Mouse (Mus musculus) gonadal fat pad, adult 2 months (tissue): Measurements from ENCODE around the gene Layn. TPM values are rescaled to one million over a fixed set of nuclear protein-coding genes. Genes with fewer than 3 reads are reported as not detected.

Experiments used
- DNase-seq: peaks from one replicate; pipeline ENCODE4 v3.0.0-alpha.2; 2012; ENCODE audit warnings: low read depth
- polyA plus RNA-seq: library from polyadenylated mRNA; depleted of rRNA; stranded (reverse); fragments of >200 nt; gene quantifications from 2 replicates; pipeline ENCODE4 v1.2.3, GENCODE M21; 2012; rRNA removed

Gene Layn
- 2.9 and 3.0 TPM in 2 replicates for polyA plus RNA-seq

DNA sequence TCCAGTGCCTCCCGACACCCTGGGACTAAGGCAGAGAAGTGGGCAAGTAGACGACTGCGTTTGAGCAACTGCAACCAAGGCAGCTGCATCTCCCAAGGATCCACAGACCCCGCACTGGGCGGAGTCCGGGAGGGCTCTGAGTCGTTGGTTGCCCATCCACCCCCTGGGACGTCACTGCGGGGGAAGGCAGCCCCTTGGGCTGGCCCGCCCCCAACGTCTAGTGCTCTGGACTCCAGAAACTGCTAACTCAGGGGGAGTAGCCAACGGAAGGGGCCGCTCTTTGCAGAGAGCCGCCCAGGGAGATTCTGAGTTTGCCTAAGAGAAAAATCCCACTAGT is at the start of gene Layn:
Gene Layn (minus strand): TSS at position 116 of the 337 bp plus-strand sequence.
- DNase-seq, result no peak

GRCm38 (mm10) chr9:51114767-51115166 is 37.9 kb upstream of the Layn start:
- DNase-seq, result no peak

DNA sequence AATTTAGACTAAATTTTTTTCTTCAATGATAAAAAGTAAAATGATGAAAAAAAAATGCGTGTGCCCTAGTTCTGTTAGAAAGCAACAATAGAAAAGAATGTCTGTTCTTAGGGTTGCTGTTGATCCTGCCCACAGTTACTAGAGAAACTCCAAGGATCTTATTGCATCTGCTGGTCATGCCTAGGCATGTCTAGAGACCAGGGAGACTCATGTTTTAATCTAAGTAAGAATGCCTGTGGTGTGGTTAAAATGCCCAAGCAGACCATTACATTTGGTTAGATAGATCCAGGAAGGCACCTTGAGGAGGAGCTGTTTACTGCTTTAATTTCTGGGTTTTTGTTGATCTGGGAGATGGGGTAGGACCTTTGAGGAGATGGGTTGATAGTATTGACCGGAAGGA is 28.9 kb upstream of the Layn start:
- DNase-seq, result no peak

- DNase-seq, result no peak
Observed at GRCm38 (mm10) chr9:51103808-51104514, 27.1 kb upstream of the Layn start.

- no peak for DNase-seq
Observed at GRCm38 (mm10) chr9:51102963-51103807, 26.3 kb upstream of the Layn start.

DNA sequence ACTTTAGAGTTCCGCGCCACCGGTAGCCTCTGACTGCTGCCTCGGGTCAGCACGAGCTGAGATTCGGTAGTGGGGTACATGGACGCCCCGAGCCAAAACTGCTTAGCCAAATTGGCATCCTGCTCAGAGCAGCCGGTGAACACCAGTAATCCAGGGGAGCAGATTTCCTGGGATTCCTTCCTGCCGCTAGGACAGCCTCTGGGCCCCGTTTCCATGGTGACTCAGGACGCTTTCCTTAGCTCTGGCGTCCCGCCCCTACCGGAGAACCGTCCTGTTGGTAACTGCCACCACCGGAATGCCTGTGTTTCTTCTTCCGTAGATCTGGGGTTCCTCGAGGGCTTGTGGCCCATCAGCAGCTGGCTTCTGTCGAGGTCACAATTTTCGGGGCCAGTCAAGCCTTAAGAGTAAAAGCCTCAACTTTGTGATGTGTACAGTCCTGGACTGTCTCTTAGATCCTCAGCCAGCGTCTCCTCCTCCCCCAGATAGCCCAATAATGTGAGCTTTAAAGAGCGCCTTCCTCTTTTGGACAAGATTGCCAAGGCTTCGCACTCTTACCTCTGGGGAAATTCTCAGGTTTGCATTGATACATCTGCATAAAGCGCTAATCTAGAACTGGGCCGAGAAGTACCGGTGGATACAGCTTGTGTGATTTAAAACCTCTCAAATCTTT is 25.0 kb upstream of the Layn start, which contains the start of gene 4833427G06Rik:
Gene 4833427G06Rik (minus strand): TSS at position 323 of the 670 bp plus-strand sequence.
- DNase-seq, result no peak

- no peak for DNase-seq
Observed at GRCm38 (mm10) chr9:51096306-51096705, 19.4 kb upstream of the Layn start.

DNA sequence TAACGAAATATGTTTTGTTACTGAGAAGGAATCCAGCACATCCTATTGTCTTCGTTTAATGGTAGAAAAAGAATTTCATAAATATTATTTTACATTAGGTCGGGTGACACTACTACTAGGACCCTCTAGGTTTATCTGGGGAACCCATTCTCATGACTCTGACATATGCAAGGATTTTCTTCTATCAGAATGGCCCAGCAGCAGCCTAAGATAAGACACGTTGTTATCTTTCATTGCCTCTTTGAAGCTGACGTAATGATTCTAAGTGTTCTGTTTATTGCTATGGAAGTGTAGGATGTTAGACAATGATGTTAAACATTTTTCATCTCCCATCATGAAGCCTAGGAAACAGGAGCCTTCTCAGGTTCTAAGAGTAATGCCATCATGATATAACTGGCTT is 16.8 kb upstream of the Layn start:
- no peak for DNase-seq

GRCm38 (mm10) chr9:51081614-51082013 is 4.7 kb upstream of the Layn start:
- no peak for DNase-seq

- DNase-seq, result no peak
Observed at GRCm38 (mm10) chr9:51076300-51076978, 455 bp downstream of the Layn start.

DNA sequence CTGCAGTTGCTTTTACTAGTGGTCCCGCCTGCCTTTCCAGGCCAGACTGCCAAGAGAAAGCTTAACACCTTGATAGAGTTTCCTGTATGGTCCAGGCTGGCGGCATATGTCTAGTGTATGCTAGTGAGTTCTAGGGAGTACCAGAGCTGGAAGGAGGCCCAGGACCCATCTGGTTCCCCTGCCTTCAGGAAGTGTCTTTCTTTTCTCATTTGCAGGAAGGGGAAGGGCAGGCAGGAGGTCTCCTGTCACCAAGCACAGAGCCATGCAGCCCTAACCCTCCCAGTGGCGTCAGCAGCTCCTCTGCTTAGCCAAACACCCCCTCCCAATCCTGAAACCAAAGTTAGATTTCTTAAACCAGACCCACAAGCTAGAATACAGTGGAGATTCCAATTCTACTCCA is 1.1 kb downstream of the Layn start:
- no peak for DNase-seq

DNA sequence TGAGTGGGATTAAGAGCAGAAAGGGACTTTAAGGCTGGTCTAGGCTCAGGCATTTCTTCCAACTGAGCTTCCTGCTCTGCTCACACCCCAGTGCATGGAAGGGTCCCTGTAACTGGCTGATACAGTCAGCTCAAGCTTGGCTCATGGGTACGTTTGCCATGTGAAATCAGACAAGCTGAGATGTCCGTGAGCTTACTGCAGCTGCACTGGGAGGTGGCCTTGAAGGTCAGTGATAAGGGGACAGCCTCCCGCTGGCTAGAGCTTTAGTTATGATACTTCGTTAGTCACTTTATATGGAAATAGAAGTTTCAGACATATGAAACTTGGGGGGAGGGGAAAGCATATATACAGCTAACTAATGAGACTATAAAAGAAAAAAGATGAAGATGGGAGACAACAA is 6.1 kb downstream of the Layn start:
- DNase-seq, result no peak

DNA sequence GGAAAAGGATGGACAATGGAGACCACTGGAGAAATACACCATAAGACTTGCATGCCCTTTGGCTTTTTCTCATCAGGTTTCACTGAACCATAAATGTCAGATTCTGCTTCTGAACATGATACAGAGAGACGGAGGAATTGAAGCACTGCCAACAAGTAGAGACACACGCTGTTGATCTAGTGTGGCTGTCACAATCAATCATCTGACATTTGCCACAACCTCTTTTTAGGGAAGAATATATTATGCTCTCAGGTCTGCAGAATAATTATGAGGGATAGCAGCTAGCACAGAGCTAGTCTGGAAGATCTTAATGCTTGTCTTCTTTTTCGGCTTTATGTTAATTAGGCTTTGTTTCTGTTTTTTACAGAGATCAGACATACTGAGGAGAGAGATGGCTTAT is 8.7 kb downstream of the Layn start:
- no peak for DNase-seq

GRCm38 (mm10) chr9:51060601-51061000 is 16.3 kb downstream of the Layn start, which contains the start of gene Btg4:
Gene Btg4, plus strand, starts transcription at chr9:51060901.
- no peak for DNase-seq

DNA sequence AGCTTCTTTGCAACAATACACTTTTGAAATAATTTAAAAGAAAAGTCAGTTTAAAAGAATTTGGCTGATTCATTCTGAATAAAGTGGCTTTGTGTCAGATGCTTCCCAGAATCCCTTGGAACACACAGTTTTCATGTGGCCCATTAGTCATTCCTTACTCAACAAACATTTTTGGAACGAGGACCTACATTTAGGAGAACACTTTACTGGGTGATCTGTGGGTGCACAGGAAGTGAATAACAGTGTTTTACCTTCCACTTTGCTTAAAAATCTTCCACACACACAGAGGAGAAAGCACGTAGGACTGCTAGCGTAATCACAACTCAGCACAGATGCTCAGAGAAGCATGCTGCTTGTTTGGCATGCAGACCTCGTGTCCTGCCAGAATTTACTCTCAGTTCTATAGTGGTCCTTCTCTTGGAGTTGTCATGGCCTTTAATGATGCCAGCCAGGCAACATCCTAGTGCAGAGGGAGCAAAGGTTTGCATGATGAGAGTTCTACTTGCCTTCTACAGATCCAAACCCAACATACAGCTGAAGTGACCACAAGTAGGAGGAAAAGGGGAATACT is 17.9 kb downstream of the Layn start:
- DNase-seq, result no peak

- no peak for DNase-seq
Observed at GRCm38 (mm10) chr9:51056360-51057324, 20.3 kb downstream of the Layn start.

- no peak for DNase-seq
Observed at GRCm38 (mm10) chr9:51052180-51052579, 24.7 kb downstream of the Layn start.

DNA sequence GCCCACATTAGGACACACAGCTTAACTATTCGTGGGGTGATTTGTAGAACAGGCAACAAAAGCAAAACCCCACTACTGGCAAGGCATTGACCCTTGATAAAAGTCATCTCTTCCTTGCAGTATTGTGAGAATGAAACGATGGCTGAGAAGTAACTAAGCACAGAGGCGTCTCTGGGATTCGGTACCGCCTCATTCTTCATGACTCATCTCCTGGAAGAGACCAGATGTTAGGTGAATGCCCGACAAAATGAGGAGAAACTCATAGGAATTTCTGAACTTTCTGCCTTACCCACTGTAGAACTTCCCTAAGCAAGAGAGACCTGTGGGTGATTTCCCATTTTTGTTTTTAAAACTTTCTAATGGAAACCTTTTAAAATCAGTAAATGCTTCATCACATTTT is 34.8 kb downstream of the Layn start:
- no peak for DNase-seq

DNA sequence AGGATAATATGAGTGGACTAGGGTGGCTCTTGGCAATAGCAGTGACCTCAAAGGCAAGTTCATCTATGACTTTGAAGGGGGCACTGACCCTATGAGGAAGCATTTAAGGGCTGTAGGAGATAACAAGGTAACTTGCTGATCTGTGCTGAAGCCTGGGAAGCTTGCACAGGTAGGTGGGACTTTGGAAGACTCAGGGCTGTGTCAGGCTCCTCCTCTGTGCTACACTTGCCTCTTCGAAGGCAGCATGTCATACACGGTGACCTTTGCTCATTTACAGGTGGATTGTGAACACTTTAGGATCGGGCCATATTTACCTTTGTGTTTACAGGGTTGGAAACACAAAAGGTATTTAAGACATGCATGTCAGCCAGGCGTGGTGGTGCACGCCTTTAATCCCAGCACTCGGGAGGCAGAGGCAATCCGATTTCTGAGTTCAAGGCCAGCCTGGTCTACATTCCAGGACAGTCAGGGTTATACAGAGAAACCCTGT is 35.4 kb downstream of the Layn start:
- DNase-seq, result no peak
